Mouse (Mus musculus): ENCODE measurements around the gene Krt88.

- TF ChIP-seq CTCF (IDR thresholded peaks at IDR 0.05; ENCODE audit: low read depth) (no peak), EP300 (optimal IDR thresholded peaks at IDR 0.05) (no peak)
These were observed 35.4 kb upstream of the Krt88 start for GRCm38 (mm10) chr15:101412188-101412587.
